Mouse (Mus musculus) spleen, adult 12 weeks (tissue): ENCODE measurements around the gene Cdh18.
"Not testable (repeated sequence)": the region's sequence is repeated elsewhere in the genome, so short reads cannot be mapped to it uniquely, and the experiment has no call there.

Source experiments
- DNase-seq: peaks from one replicate; pipeline ENCODE4 v3.0.0; 2022; ENCODE audit warnings: low spot score

Gene Cdh18

DNA sequence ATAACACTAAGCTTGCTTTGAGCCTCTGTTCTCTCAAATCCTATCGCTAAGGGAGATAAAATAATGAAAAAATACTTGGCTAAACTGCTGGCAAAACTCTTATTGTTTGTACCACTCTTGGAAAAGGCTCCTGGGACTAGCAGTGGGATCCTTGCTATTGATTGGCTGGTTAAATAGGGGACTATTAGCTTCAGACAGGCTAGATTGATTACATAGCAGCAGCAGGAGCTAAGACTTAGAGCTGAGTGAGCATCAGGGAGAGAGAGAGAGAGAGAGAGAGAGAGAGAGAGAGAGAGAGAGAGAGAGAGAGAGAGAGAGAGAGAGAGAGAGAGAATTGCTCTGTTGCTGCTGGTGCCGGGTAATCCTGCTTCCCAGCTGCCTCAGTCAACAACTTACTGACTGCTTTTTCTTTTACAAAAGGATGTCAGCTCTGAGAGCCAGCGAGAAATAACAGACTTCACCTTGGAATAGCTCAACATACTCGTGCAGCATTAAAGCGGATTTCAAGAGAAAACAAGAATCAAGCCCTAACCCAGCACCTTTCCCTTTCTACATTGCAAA is at the start of gene Cdh18:
Gene Cdh18, plus strand, starts transcription at position 312 of the 561 bp plus-strand sequence.
- no peak for DNase-seq

GRCm38 (mm10) chr15:22511271-22511670 is 37.6 kb upstream of the Cdh18 start:
- DNase-seq: no peak

GRCm38 (mm10) chr15:22535828-22536227 is 13.0 kb upstream of the Cdh18 start:
- DNase-seq: no peak

GRCm38 (mm10) chr15:22577974-22578616 is 29.3 kb downstream of the Cdh18 start:
- DNase-seq: no peak

DNA sequence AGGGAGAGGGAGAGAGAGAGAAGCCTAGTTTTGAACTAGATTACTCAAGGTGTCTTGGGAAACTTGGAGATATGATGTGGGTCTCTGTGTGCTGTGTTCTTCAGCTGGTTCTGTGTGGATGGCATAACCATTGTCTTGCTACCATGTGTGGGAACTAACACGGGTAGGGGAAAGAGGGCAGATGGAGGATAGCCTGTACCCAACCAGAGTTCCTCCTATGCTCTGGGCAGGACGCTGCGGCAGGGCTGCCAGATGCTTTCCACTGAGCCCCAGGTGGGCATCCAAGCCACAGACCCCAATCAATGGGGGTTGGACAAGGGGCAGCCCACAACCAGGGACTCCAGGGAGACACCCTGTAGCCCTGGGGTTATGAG is 29.8 kb downstream of the Cdh18 start:
- no peak for DNase-seq

DNA sequence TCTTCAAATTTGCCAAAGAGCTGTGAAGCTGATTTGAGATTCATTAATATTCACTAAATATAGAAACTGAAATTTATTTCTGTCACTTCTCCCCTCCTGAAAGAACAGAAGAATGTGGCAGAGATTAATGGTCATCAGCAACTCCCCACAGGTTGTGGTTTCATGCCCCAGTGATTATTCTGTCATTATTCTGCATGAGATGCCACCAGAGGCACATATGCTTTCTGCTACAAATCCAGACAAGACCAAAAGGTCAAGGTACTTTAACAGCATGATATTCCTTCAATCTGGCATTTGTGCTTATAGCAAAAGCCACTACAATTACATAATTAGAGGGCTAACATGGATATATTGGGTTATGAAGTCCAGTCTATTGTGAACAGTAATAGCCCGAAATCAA is 35.8 kb downstream of the Cdh18 start:
- DNase-seq: no peak

DNA sequence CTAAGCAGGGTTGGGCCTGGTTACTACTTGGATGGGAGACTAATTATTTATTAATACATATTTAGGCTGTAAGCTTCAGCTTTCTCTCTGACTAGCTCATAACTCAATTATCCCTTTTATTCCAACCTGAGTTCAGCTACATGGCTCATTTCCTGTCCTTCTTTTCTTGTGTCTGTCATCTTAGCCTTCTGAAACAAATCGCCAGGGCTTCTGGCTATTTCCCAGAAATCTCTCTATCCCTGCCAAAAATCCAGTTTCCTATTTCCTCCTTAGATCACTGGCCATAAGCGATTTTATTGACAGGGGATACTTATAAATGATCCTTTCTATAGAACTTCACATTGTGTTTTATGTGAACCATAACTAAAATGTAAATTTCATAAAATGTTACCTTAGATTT is 167.6 kb downstream of the Cdh18 start:
- DNase-seq: no peak

- no peak for DNase-seq
These were observed 168.9 kb downstream of the Cdh18 start for GRCm38 (mm10) chr15:22717681-22718080.

- DNase-seq: no peak
These were observed 177.8 kb downstream of the Cdh18 start for GRCm38 (mm10) chr15:22726574-22726973.

DNA sequence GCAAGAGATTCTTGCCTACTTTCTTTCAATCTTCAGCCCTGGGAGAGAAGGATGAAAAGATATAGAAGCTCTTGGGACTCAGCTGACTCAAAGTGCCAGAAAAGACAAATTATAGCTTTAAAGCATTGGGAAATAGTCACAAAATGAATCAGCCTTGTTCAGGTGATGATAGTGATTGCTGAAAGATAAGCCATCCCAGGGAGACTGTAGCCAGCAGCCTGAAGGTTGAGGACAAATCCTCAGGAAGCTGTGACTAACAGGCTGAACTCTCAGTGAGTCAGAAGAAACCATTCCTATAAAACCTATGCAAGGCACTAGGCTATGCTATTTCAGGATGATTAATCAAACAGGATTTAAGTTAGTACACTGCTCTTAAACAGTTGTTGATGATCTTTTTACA is 184.2 kb downstream of the Cdh18 start:
- no peak for DNase-seq

GRCm38 (mm10) chr15:22736165-22736564 is 187.3 kb downstream of the Cdh18 start:
- DNase-seq: no peak

DNA sequence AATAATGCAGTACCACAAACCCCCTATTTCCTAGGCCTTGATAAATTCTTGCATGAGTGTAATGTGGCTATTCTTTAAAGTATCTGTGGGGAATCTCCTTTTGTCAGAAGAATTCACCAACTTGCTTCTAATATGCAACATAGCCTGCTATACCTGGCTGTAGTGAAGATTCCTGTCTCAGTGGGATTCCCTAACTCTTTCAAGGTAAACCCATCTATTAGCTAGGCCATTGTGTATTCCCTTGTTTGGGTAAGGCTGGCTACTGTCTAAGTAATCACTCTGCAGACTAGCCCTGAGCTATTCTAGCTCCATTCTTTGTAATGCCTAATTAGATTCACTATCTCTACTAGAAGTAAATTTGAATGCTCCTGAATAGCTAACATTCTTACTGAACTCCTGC is 212.4 kb downstream of the Cdh18 start:
- not testable (repeated sequence) for DNase-seq

DNA sequence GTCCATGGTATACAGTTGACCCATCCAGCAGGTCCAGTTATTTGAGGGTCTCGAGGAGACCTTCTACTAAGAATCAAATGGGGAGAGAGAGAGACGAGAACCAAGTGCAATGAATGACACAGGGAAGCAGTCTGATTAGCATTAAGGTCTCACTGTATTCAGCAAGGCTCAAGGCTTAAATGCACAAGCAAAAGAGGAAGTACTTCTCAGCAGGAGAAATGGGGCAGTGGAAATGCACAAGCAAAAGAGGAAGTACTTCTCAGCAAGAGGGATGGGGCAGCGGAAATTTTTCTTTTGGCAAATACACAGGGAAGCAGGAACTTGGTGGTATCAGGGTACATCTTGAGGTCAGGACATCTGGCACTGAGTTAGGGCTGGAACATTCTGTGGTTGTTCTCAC is 217.8 kb downstream of the Cdh18 start:
- DNase-seq: not testable (repeated sequence)

- no peak for DNase-seq
These were observed 227.5 kb downstream of the Cdh18 start for GRCm38 (mm10) chr15:22776346-22776745.

DNA sequence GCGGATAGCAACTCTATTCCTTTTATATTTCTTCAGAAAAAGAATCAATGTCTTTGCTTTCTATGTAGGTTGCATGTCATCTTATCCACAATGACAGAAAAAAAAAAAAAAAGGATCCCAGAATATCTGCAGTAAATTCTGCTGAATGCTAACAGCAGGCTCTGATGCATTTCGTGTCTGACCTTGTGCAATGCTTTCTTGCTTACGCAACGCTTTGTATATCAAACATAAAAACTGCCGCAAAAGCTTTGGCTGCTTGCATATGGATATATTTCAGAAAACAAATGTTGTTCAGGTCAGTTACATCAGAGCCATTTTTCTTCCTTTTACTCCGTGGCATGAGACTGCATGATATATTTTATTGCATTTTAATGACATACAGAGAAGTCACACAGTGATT is 240.9 kb downstream of the Cdh18 start:
- DNase-seq: no peak

GRCm38 (mm10) chr15:22791791-22792190 is 243.0 kb downstream of the Cdh18 start:
- no peak for DNase-seq

GRCm38 (mm10) chr15:22833127-22833526 is 284.3 kb downstream of the Cdh18 start:
- DNase-seq: no peak

- no peak for DNase-seq
These were observed 288.4 kb downstream of the Cdh18 start for GRCm38 (mm10) chr15:22837173-22837572.

DNA sequence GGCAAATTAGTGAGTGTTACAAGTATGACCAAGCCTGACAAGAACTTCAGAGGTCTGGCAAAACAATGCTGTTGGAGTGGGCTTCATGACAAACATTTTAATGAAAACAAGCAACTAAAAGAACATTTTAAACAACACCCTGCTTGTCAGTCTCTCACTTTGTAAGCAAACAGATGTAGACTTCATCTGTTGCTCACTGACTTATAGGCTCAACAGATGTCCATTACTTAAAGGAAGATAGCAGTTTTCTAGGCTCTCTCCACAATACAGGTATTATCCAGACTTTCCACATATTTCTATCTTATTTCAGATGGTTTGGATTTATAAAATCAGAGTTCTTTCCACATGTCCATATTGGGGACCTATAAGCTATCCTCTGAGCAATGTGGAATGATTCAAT is 308.9 kb downstream of the Cdh18 start:
- no peak for DNase-seq

GRCm38 (mm10) chr15:22870679-22871078 is 321.9 kb downstream of the Cdh18 start:
- no peak for DNase-seq

GRCm38 (mm10) chr15:22897724-22898123 is 348.9 kb downstream of the Cdh18 start:
- DNase-seq: no peak

- no peak for DNase-seq
These were observed 349.4 kb downstream of the Cdh18 start for GRCm38 (mm10) chr15:22898208-22898607.

GRCm38 (mm10) chr15:22914444-22914843 is 365.6 kb downstream of the Cdh18 start:
- DNase-seq: no peak

- DNase-seq: no peak
These were observed 385.5 kb downstream of the Cdh18 start for GRCm38 (mm10) chr15:22934293-22934692.
